Mouse (Mus musculus): Measurements from ENCODE around the gene AI854703. TPM values are rescaled to one million over a fixed set of nuclear protein-coding genes. Genes with fewer than 3 reads are reported as not detected.

The AI854703 gene
- polyA plus RNA-seq, 1 experiment from 2014 or later = 1.6 TPM

GRCm38 (mm10) chr6:48623460-48623859 lies 3.1 kb upstream of the AI854703 start:
- Histone ChIP-seq H3K36me3 (replicated peaks) (peaks cover 24% of the 10 kb centered on the region), H3K9ac (no peak overlapping the region), H3K27ac (no peak overlapping the region), H3K4me3 (replicated peaks) (no peak overlapping the region), H3K4me1 (peaks cover 14% of the 10 kb centered on the region), H3K9me3 (no peaks in the 10 kb centered on the region), H3K4me2 (no peak overlapping the region), H3K27me3 (peaks cover 33% of the 10 kb centered on the region)
- no peak for ATAC-seq (ENCODE audit: low FRiP score)
- WGBS = 24% methylated on average over 1 of the region's 1 CpGs

GRCm38 (mm10) chr6:48626984-48627383 lies 420 bp downstream of the AI854703 start:
- Histone ChIP-seq H3K4me3 (replicated peaks) (peak overlapping the region; percentile 44), H3K4me2 (peak overlapping the region; percentile 66), H3K27ac (no peak overlapping the region), H3K27me3 (peaks cover 61% of the 10 kb centered on the region), H3K36me3 (replicated peaks) (no peaks in the 10 kb centered on the region), H3K4me1 (peaks cover 23% of the 10 kb centered on the region), H3K9ac (peak overlapping the region; percentile 48), H3K9me3 (no peaks in the 10 kb centered on the region)
- 0 out of 2 replicates have a peak, but pooled peaks have one; percentile 2 for ATAC-seq (ENCODE audit: low FRiP score)
- WGBS = under 1% methylated on average over 32 of the region's 32 CpGs

- Histone ChIP-seq H3K36me3 (replicated peaks) (no peaks in the 10 kb centered on the region), H3K9me3 (no peaks in the 10 kb centered on the region), H3K9ac (peak overlapping the region; percentile 48), H3K27me3 (peaks cover 62% of the 10 kb centered on the region), H3K4me2 (peak overlapping the region; percentile 66), H3K4me1 (peaks cover 23% of the 10 kb centered on the region), H3K4me3 (replicated peaks) (peak overlapping the region; percentile 44), H3K27ac (no peak overlapping the region)
- no peak for ATAC-seq (ENCODE audit: low FRiP score)
- WGBS = under 1% methylated on average over 7 of the region's 7 CpGs
Observed at GRCm38 (mm10) chr6:48627511-48627924, 954 bp downstream of the AI854703 start.

DNA sequence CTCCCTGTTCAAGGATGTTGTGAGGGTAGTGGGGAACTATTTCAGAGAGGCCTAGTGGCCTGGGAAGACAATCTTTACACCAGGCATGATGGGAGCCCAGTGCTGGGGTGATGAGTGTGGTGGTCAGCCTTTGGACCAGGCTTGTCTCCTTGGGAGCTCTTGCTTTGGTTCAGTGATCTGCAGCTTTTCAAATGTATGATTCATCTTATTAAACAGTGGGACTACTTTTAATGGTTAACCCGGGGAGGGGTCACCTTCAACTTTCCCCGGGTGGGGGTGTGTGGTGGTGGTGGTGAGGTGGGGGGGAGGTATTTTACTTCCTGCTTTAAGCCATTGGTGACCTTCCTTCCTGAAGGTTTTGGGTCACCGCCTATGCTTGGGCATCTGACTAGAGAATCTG lies 1.8 kb downstream of the AI854703 start:
- H3K9ac ChIP-seq = no peak overlapping the region
- WGBS = 90% methylated on average over 3 of the region's 3 CpGs
- H3K4me3 ChIP-seq (replicated peaks) = no peak overlapping the region
- H3K27ac ChIP-seq = no peak overlapping the region
- H3K27me3 ChIP-seq = peaks cover 62% of the 10 kb centered on the region
- H3K9me3 ChIP-seq = no peaks in the 10 kb centered on the region
- peaks cover 23% of the 10 kb centered on the region for H3K4me1 ChIP-seq
- H3K36me3 ChIP-seq (replicated peaks) = no peaks in the 10 kb centered on the region
- H3K4me2 ChIP-seq = no peak overlapping the region
- ATAC-seq (ENCODE audit: low FRiP score) = no peak

DNA sequence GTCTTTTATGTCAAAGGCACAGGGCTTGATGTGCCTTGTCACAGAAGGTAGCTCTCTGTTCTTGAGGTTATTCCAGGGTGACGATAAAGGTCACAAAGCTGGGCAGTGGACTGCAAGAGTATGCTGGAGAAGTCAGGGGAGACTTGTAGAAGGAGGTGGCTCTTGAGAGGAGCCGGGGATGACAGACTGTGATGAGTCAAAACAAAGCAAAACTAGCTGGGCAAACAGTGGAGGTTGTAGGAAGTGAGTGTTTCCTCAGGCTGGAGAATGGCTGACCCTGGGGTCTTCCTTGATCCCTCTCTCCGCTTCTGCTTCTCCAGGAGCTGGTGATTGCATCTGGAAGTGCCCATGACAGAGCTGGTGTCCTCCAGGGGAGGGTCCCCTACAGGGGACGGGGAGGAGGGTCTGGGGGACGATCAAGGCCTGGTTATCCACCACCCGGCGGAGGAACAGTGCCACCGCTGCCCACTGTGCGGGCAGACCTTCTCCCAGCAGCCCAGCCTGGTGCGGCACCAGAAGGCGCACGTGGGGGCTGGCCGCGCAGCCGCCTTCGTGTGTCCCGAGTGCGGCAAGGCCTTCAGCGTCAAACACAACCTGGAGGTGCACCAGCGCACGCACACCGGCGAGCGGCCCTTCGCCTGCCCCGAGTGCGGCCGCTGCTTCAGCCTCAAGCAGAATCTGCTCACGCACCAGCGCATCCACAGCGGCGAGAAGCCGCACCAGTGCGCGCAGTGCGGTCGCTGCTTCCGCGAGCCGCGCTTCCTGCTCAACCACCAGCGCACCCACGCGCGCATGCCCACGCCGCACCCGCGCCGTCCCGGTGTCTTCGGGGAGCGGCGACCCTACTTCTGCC lies 2.5 kb downstream of the AI854703 start:
- peak overlapping the region; percentile 77 for H3K4me2 ChIP-seq
- peak overlapping the region; percentile 49 for H3K9ac ChIP-seq
- H3K36me3 ChIP-seq (replicated peaks) = no peaks in the 10 kb centered on the region
- peak overlapping the region; percentile 44 for H3K4me3 ChIP-seq (replicated peaks)
- H3K9me3 ChIP-seq = no peaks in the 10 kb centered on the region
- 6% methylated on average over 54 of the region's 54 CpGs for whole genome bisulfite sequencing
- peaks cover 62% of the 10 kb centered on the region for H3K27me3 ChIP-seq
- H3K27ac ChIP-seq = no peak overlapping the region
- ATAC-seq (ENCODE audit: low FRiP score) = peak; percentile 45
- peaks cover 23% of the 10 kb centered on the region for H3K4me1 ChIP-seq

GRCm38 (mm10) chr6:48629661-48630034 lies 3.1 kb downstream of the AI854703 start:
- H3K27me3 ChIP-seq = peaks cover 62% of the 10 kb centered on the region
- H3K27ac ChIP-seq = no peak overlapping the region
- WGBS = 21% methylated on average over 13 of the region's 13 CpGs

DNA sequence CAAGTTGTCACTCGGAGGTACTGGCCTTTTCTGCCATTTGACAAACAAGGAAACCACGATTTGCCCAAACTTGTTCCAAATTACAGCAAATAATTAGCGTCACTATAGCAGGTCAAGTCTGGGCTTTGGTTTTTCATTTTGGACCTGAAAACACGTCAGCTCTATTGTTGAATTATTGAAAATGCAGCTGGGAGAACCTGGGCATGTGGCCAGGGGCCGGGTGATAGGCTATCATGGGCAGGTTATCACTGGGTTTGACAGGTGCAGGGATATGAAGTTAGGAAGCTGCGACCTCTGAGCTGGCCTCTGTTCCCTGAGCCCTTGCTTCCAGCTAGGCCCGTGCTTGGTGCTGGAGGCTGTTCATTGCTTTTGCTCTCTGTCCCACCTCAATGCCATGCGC lies 4.3 kb downstream of the AI854703 start:
- WGBS = 89% methylated on average over 8 of the region's 8 CpGs
- Histone ChIP-seq H3K4me2 (no peak overlapping the region), H3K4me3 (replicated peaks) (no peak overlapping the region), H3K27ac (no peak overlapping the region), H3K36me3 (replicated peaks) (no peaks in the 10 kb centered on the region), H3K9me3 (no peaks in the 10 kb centered on the region), H3K9ac (no peak overlapping the region), H3K4me1 (peaks cover 23% of the 10 kb centered on the region), H3K27me3 (peaks cover 53% of the 10 kb centered on the region)
- no peak for ATAC-seq (ENCODE audit: low FRiP score)

More at GRCm38 (mm10) chr6:48629661-48630034, 3.1 kb downstream of the AI854703 start:
- Histone ChIP-seq H3K4me3 (replicated peaks) (peak overlapping the region; percentile 44), H3K4me2 (peak overlapping the region; percentile 77), H3K4me1 (peaks cover 23% of the 10 kb centered on the region), H3K36me3 (replicated peaks) (no peaks in the 10 kb centered on the region), H3K9me3 (no peaks in the 10 kb centered on the region), H3K9ac (peak overlapping the region; percentile 49)
- peak; percentile 28 for ATAC-seq (ENCODE audit: low FRiP score)

DNA sequence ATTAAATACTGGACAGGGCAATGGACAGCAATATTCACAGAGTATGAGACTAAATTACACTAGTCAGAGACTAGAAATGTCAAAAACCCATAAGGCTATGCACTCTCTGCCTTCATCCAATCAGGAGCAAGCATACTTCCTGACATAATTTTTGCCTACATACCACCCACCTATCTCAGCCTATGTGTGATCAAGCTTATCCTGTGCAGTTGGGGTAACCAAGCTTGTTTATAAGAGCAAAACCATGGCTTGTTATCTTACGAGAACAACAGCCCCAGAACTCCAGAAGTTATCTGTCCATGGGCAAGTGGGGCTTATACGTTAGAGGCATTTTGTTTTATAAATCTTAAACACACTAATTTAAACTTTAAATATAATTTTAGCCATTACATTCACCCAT lies 8.5 kb downstream of the AI854703 start:
- no peaks in the 10 kb centered on the region for H3K9me3 ChIP-seq
- no peak for ATAC-seq (ENCODE audit: low FRiP score)

DNA sequence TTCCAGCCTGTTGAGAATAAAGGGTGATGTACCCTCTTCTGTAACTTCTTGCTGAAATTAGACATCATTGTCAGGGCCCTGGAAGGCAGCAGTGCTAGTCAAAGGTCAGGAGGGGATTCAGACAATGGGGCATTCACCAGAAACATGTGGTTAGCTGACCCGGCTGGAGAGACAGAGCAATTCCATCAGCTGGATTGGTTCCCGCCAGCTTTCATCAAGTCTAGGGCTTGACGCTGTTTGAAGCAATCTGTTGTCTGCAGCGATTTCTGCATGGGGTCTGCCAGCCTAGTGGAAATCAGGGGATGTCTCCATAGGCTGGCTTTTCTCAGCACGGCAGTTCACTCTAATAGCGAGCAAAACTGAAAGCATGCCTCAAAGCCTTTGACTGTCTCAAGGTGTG lies 10.0 kb downstream of the AI854703 start:
- H3K27me3 ChIP-seq = 0 out of 2 replicates have a peak, but pooled peaks cover 5% of the 10 kb centered on the region
- no peaks in the 10 kb centered on the region for H3K9me3 ChIP-seq
- H3K4me3 ChIP-seq (replicated peaks) = no peak overlapping the region
- no peaks in the 10 kb centered on the region for H3K4me1 ChIP-seq
- H3K27ac ChIP-seq = no peak overlapping the region
- no peak for ATAC-seq (ENCODE audit: low FRiP score)
- no peak overlapping the region for H3K9ac ChIP-seq
- no peaks in the 10 kb centered on the region for H3K36me3 ChIP-seq (replicated peaks)
- WGBS = 52% methylated on average over 6 of the region's 6 CpGs
- no peak overlapping the region for H3K4me2 ChIP-seq

More for the DNA sequence above, 8.5 kb downstream of the AI854703 start:
- H3K4me1 ChIP-seq = no peaks in the 10 kb centered on the region
- H3K27ac ChIP-seq = no peak overlapping the region
- H3K9ac ChIP-seq = no peak overlapping the region
- H3K27me3 ChIP-seq = peaks cover 12% of the 10 kb centered on the region
- H3K36me3 ChIP-seq (replicated peaks) = no peaks in the 10 kb centered on the region
- H3K4me3 ChIP-seq (replicated peaks) = no peak overlapping the region
- WGBS = 86% methylated on average over 2 of the region's 2 CpGs
- no peak overlapping the region for H3K4me2 ChIP-seq

DNA sequence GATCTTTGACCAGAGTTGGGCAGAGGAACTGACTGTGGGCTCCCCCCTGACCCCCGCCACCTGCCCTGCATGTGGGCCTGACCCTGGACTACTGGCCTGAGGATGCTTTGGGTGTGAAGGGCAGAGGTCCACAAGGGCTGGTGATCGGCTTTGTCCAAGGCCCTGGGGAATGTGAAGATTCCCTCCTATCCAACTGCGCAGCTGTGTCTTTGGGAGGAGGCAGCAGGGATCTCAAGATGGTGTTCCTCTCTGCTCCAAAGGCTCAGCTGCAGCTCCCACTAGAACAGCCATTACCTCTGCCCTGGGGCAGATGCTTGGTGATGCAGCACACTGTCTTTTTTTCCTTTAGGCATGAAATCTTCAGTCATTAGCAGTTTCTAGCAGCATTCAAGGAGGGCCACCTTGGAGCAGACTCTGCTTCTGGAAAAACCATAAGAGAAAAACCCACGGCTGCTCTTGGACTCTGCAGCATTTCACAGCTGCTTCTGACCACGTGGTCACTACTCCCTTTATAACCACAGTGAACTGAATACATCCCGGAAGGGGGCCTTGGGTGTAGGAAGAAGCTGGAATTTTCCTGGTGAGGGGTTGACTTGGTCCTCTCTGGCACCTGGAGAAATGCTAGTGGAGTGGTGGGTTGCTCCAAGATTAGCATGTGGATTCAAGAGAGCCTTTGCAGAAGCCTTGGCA lies 11.4 kb downstream of the AI854703 start:
- H3K27me3 ChIP-seq = no peaks in the 10 kb centered on the region
- no peak for ATAC-seq (ENCODE audit: low FRiP score)
- WGBS = 83% methylated on average over 6 of the region's 6 CpGs

GRCm38 (mm10) chr6:48638553-48638952 lies 12.0 kb downstream of the AI854703 start:
- Histone ChIP-seq H3K36me3 (replicated peaks) (no peaks in the 10 kb centered on the region), H3K27ac (no peak overlapping the region), H3K4me2 (no peak overlapping the region), H3K9me3 (no peaks in the 10 kb centered on the region), H3K4me1 (no peaks in the 10 kb centered on the region), H3K9ac (no peak overlapping the region), H3K27me3 (no peaks in the 10 kb centered on the region), H3K4me3 (replicated peaks) (no peak overlapping the region)
- WGBS = 80% methylated on average over 2 of the region's 2 CpGs
- ATAC-seq (ENCODE audit: low FRiP score) = no peak

More for the DNA sequence above, 11.4 kb downstream of the AI854703 start:
- no peak overlapping the region for H3K4me2 ChIP-seq
- no peaks in the 10 kb centered on the region for H3K36me3 ChIP-seq (replicated peaks)
- H3K4me3 ChIP-seq (replicated peaks) = no peak overlapping the region
- no peaks in the 10 kb centered on the region for H3K4me1 ChIP-seq
- H3K27ac ChIP-seq = no peak overlapping the region
- H3K9me3 ChIP-seq = no peaks in the 10 kb centered on the region
- H3K9ac ChIP-seq = no peak overlapping the region

- no peaks in the 10 kb centered on the region for H3K36me3 ChIP-seq (replicated peaks)
- no peak overlapping the region for H3K27ac ChIP-seq
- WGBS = 82% methylated on average over 6 of the region's 6 CpGs
- no peak overlapping the region for H3K4me3 ChIP-seq (replicated peaks)
- H3K27me3 ChIP-seq = 0 out of 2 replicates have a peak, but pooled peaks cover 4% of the 10 kb centered on the region
- H3K9ac ChIP-seq = no peak overlapping the region
- no peaks in the 10 kb centered on the region for H3K9me3 ChIP-seq
- no peak overlapping the region for H3K4me2 ChIP-seq
- H3K4me1 ChIP-seq = no peaks in the 10 kb centered on the region
- ATAC-seq (ENCODE audit: low FRiP score) = no peak
Observed at GRCm38 (mm10) chr6:48641391-48641790, 14.8 kb downstream of the AI854703 start.
